Mouse (Mus musculus) lung, embryonic 15.5 days (tissue): ENCODE measurements around the gene Rab43. TPM values are rescaled to one million over a fixed set of nuclear protein-coding genes. Genes with fewer than 3 reads are reported as not detected.

Experiments used
- ATAC-seq: fragments of 200-750 bp; cut with Nextera tagmentation; 2 replicates; pipeline ENCODE4 v1.8.0; 2017; ENCODE audit warnings: moderate number of reproducible peaks, borderline replicate concordance; ENCODE audit not compliant: low FRiP score, low TSS enrichment; ENCODE audit errors: extremely low read depth
- H3K27ac ChIP-seq: fragments of 300-500 bp; sonication (generic); 2 replicates; pipeline ENCODE4 v1.5.1; 2015; ENCODE audit warnings: moderate library complexity, mild to moderate bottlenecking, inconsistent platforms
- H3K27me3 ChIP-seq: fragments of 300-500 bp; sonication (generic); 2 replicates; pipeline ENCODE4 v1.6.1; 2015; ENCODE audit warnings: inconsistent platforms
- H3K36me3 ChIP-seq: fragments of 300-500 bp; sonication (generic); 2 replicates; pipeline ENCODE4 v1.6.1; 2015; ENCODE audit warnings: inconsistent platforms
- H3K4me1 ChIP-seq: fragments of 300-500 bp; sonication (generic); 2 replicates; pipeline ENCODE4 v1.6.1; 2015; ENCODE audit warnings: inconsistent platforms
- H3K4me2 ChIP-seq: fragments of 300-500 bp; sonication (generic); 2 replicates; pipeline ENCODE4 v1.6.1; 2015; ENCODE audit warnings: inconsistent platforms, mild to moderate bottlenecking, moderate library complexity
- H3K4me3 ChIP-seq: fragments of 300-500 bp; sonication (generic); 2 replicates; pipeline ENCODE4 v1.5.1; 2015; ENCODE audit warnings: mild to moderate bottlenecking, inconsistent platforms
- H3K9ac ChIP-seq: fragments of 300-500 bp; sonication (generic); 2 replicates; pipeline ENCODE4 v1.6.1; 2015; ENCODE audit warnings: inconsistent platforms
- H3K9me3 ChIP-seq: fragments of 300-500 bp; sonication (generic); 2 replicates; pipeline ENCODE4 v1.6.1; 2016; ENCODE audit warnings: inconsistent platforms
- WGBS: fragments of 180-500 bp; shearing (Covaris S2); methylation state at CpG from one replicate; pipeline ENCODE4 v1.1.7; 2015; 5-methylcytosine and 5-hydroxymethylcytosine counted together
- polyA plus RNA-seq: library from polyadenylated mRNA; unstranded; fragments of >200 nt; fragmentation: Nextera tagmentation; extraction: Ambion mirVana; gene quantifications from 2 replicates; pipeline ENCODE4 v1.2.1, GENCODE M21; 2015

Gene Rab43
- polyA plus RNA-seq, 1 experiment from 2014 or later, result 12.6 TPM

DNA sequence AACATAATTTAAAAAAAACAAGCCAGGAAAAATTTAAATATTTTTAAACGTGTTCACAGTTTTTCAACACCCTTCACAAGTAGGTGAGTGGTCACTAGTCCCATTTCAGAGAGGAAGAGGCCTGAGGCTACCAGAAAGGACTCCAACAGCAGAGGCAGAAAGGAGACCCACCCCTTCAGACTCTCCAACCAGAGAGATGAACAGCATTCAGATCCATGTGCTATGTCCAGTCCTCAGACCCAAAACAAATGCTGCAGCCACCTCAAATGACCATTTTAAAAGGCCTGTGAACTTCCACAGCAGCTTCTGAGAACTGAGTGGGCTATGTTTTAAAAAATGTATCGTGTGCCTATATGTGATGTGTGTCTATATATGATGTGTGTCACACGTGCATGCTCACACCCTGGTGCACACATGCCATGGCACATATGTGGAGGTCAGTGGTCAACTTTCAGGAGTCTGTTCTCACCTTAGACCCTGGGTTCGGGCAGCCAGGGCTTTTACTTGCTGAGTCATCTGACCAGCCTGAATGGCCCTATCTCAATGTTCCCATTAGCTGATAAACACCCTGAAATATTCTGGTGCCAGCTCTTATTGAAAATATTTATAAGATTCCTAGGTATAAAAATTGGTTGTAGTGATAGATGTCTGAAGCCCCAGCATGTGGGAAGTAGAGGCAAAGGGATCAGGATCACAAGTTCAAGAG lies 4.1 kb downstream of the Rab43 start:
- Histone ChIP-seq H3K27me3 (no peaks in the 10 kb centered on the region), H3K27ac (no peak overlapping the region), H3K9me3 (no peaks in the 10 kb centered on the region), H3K36me3 (no peaks in the 10 kb centered on the region), H3K4me2 (no peak overlapping the region), H3K4me3 (no peak overlapping the region), H3K9ac (no peak overlapping the region), H3K4me1 (peaks cover 20% of the 10 kb centered on the region)
- no peak for ATAC-seq
- 76% methylated on average over 4 of the region's 4 CpGs for WGBS

DNA sequence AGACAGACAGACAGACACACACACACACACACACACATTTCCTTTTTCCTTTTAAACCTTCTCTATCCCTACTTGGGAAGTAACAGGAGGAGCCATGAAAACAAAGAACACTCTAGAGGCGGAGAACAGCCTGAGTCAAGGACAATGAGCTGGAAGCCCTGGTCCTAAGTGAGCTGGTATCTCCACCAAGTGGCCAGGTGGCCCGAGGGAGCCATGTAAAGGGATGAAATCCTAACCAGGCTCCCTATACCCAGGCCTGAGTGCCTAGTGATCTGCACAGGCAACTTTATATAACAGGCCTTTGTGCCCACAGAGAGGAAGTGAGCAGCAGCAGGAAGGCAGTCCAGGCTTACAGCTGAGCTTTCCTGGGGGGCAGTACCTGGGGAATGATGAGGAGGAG lies 5.1 kb downstream of the Rab43 start:
- Histone ChIP-seq H3K4me3 (no peak overlapping the region), H3K36me3 (no peaks in the 10 kb centered on the region), H3K4me2 (no peak overlapping the region), H3K9me3 (no peaks in the 10 kb centered on the region), H3K27ac (no peak overlapping the region), H3K27me3 (no peaks in the 10 kb centered on the region), H3K9ac (no peak overlapping the region), H3K4me1 (peaks cover 12% of the 10 kb centered on the region; the same call in 1 of the 2 replicates)
- ATAC-seq, result no peak
- 53% methylated on average over 2 of the region's 2 CpGs for WGBS

DNA sequence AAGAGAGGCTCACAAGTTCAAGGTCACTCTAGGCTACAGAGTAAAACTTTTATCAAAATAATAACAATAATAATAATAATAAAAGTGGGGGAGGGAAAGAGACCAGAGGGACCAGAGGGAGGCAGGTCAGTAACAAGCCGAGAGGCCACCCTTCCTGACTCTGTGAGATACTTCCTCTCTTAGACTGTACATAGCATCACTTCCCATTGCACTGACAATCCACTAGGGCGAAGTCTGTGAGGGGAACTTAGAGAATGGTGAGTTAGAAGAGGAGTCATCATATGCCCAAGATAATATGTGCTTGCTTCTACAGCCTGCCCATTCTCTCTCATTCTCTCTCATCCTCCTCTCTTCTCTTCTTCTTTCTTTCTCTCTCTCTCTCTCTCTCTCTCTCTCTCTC lies 5.9 kb downstream of the Rab43 start:
- Histone ChIP-seq H3K36me3 (no peaks in the 10 kb centered on the region), H3K27me3 (no peaks in the 10 kb centered on the region), H3K4me1 (peaks cover 12% of the 10 kb centered on the region; the same call in 1 of the 2 replicates), H3K4me3 (no peak overlapping the region), H3K4me2 (no peak overlapping the region), H3K9ac (no peak overlapping the region), H3K9me3 (no peaks in the 10 kb centered on the region), H3K27ac (no peak overlapping the region)
- no peak for ATAC-seq
- 62% methylated on average over 2 of the region's 2 CpGs for WGBS

DNA sequence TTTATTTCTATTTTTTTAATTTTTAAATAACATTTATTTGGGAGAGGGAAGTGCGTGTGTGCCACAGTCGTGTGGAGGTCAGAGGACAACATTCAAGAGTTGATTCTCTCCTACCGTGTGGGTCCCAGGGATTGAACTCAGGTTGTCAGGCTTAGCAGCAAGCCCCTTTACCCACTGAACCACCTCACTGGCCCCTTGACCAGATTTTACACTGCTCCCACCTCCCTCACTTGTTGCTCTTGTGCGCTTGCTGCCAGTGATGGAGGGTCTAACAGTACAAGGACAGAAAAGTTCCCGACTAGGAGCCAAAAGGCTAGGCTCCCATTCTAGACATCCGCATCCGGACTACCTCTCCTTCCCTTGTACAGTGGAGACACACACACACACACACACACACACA lies 6.5 kb downstream of the Rab43 start:
- Histone ChIP-seq H3K4me3 (no peak overlapping the region), H3K27ac (no peak overlapping the region), H3K27me3 (no peaks in the 10 kb centered on the region), H3K4me1 (peaks cover 12% of the 10 kb centered on the region; the same call in 1 of the 2 replicates), H3K9me3 (no peaks in the 10 kb centered on the region), H3K36me3 (no peaks in the 10 kb centered on the region), H3K9ac (no peak overlapping the region), H3K4me2 (no peak overlapping the region)
- WGBS, result 86% methylated on average over 7 of the region's 7 CpGs
- no peak for ATAC-seq

DNA sequence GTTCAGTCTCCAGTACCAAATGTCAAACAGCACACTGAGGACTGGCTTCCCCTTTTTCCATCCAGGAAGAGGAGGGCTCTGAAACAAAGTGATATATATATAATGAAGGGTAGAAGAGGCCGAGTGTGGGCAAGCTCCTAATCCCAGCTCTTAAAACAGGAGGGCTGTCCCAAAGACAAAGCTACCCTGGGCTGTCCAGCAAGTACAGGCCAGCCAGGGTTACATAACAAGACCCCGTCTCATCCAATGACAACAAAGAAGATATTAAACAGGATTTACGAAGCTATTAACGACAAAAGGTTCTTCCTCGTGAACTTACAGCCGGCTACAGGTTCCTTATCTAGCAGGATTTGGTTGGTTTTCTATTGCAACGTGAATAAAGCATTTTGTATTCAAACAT lies 7.1 kb downstream of the Rab43 start:
- 69% methylated on average over 7 of the region's 7 CpGs for WGBS
- ATAC-seq, result no peak
- no peaks in the 10 kb centered on the region for H3K9me3 ChIP-seq
- H3K27me3 ChIP-seq, result no peaks in the 10 kb centered on the region
- 0 out of 2 replicates have a peak, but pooled peaks cover 8% of the 10 kb centered on the region for H3K4me1 ChIP-seq
- H3K36me3 ChIP-seq, result no peaks in the 10 kb centered on the region
- no peak overlapping the region for H3K27ac ChIP-seq
- no peak overlapping the region for H3K9ac ChIP-seq
- H3K4me2 ChIP-seq, result no peak overlapping the region
- no peak overlapping the region for H3K4me3 ChIP-seq

DNA sequence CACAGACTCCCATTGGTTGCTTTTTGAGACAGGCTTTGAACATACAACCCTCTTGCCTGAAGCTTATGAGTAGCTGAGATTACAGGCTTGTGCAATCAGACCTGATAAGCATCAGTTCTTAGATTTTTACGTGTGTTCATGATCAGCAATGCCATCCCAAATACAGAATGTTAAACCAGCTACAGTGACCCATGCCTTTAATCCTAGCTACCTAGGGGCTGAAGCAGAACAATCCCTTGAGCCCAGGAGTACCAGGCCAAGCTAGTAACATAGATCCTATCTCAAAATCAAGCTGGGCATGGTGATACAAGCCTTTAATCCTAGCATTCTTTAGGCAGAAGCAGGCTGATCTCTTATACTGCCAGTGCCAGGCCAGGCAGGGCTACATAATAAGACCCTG lies 7.9 kb downstream of the Rab43 start:
- Histone ChIP-seq H3K27ac (no peak overlapping the region), H3K4me1 (0 out of 2 replicates have a peak, but pooled peaks cover 4% of the 10 kb centered on the region), H3K4me3 (no peak overlapping the region), H3K36me3 (no peaks in the 10 kb centered on the region), H3K9ac (no peak overlapping the region), H3K4me2 (no peak overlapping the region), H3K27me3 (no peaks in the 10 kb centered on the region), H3K9me3 (no peaks in the 10 kb centered on the region)
- 61% methylated on average over 1 of the region's 1 CpGs for WGBS
- ATAC-seq, result no peak

DNA sequence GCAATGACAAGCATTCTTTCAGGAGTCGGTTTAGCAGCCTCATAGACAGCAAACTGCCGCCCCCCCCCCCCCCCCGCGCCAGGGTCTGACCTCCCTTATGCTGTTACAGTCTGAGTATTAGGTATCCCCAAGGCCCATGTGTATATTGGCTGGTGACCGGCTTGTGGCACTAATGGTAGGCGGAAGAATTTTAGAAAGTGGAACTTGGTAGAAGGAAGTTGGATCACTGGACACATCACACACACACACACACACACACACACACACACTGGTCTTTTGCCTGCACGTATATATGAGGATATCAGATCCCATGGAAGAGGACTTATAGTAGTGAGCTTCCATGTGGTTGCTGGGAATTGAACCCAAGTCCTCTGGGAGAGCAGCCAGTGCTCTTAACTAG lies 9.5 kb downstream of the Rab43 start:
- Histone ChIP-seq H3K27me3 (no peaks in the 10 kb centered on the region), H3K9ac (no peak overlapping the region), H3K36me3 (no peaks in the 10 kb centered on the region), H3K27ac (no peak overlapping the region), H3K9me3 (no peaks in the 10 kb centered on the region), H3K4me3 (no peak overlapping the region), H3K4me2 (no peak overlapping the region), H3K4me1 (0 out of 2 replicates have a peak, but pooled peaks cover 4% of the 10 kb centered on the region)
- 84% methylated on average over 7 of the region's 7 CpGs for WGBS
- ATAC-seq, result no peak

DNA sequence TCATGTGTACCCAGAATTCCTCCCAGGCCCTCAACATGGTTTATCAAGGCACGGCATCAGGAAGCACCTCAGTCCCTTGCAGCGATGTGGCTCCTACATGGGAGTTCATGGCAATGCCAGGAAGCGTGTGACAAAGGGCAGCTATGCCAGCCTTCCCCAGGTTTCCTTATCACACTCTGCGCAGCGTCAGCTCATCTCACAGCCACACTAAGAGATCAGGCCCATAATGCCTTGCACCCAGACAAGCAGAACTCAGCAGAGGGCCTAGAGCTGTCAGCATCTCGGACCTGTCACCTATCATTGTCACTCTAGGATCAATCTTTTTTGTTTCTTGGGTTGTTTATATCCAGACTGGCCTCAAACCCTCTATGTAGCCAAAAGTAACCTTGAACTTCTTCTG lies 12.4 kb downstream of the Rab43 start:
- Histone ChIP-seq H3K27me3 (no peaks in the 10 kb centered on the region), H3K36me3 (no peaks in the 10 kb centered on the region), H3K9me3 (no peaks in the 10 kb centered on the region), H3K9ac (no peak overlapping the region), H3K4me3 (no peak overlapping the region), H3K4me2 (no peak overlapping the region), H3K27ac (no peak overlapping the region), H3K4me1 (no peaks in the 10 kb centered on the region)
- ATAC-seq, result no peak
- WGBS, result 73% methylated on average over 6 of the region's 6 CpGs

DNA sequence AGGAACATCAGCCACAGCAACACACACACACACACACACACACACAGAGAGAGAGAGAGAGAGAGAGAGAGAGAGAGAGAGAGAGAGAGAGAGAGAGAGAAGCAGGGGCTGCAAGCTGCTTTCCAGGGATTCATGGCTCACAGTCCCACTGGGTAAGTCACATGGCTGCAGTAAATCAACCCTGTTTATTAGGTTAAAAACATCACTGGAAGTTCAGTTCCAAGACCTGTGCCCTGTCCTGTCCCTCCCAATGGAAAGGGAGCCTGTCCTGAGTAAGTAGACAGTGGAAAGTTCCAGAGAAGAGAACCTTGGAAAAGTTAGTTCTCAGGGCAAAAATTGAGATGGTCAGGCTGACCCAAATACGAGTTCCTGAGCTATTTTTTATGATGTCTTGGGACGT lies 14.6 kb downstream of the Rab43 start:
- H3K36me3 ChIP-seq, result 0 out of 2 replicates have a peak, but pooled peaks cover 3% of the 10 kb centered on the region
- no peak overlapping the region for H3K9ac ChIP-seq
- WGBS, result 36% methylated on average over 2 of the region's 2 CpGs
- H3K4me3 ChIP-seq, result no peak overlapping the region
- no peak overlapping the region for H3K27ac ChIP-seq
- ATAC-seq, result no peak
- H3K4me2 ChIP-seq, result no peak overlapping the region
- no peaks in the 10 kb centered on the region for H3K4me1 ChIP-seq
- H3K9me3 ChIP-seq, result no peaks in the 10 kb centered on the region
- no peaks in the 10 kb centered on the region for H3K27me3 ChIP-seq

DNA sequence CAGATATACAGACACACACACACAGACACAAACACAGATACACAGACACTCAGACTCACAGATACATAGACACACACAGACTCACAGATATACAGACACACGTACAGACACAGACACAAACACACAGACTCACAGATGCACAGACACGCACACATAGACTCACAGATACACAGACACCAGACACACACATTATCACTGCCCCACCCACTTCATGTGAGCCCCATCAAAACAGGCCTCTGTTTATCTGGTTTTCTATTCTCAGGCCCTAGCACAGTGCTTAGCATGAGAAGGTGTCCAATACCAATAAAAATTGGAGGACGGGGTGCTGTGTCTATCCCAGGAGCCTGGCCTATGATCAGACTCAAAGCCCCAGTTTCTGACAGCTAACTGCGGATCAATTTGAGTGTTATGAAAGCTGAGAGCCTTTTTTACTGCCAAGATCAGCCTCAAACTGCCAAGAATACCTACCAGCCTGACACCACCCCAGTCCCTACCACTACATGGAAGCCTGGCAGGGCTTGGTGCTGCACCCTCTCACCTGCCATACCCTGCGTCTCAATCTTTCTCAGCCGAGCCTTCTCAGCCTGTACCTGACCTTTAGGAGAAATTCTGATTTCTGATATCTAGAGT lies 15.6 kb downstream of the Rab43 start:
- H3K4me1 ChIP-seq, result no peaks in the 10 kb centered on the region
- ATAC-seq, result no peak

DNA sequence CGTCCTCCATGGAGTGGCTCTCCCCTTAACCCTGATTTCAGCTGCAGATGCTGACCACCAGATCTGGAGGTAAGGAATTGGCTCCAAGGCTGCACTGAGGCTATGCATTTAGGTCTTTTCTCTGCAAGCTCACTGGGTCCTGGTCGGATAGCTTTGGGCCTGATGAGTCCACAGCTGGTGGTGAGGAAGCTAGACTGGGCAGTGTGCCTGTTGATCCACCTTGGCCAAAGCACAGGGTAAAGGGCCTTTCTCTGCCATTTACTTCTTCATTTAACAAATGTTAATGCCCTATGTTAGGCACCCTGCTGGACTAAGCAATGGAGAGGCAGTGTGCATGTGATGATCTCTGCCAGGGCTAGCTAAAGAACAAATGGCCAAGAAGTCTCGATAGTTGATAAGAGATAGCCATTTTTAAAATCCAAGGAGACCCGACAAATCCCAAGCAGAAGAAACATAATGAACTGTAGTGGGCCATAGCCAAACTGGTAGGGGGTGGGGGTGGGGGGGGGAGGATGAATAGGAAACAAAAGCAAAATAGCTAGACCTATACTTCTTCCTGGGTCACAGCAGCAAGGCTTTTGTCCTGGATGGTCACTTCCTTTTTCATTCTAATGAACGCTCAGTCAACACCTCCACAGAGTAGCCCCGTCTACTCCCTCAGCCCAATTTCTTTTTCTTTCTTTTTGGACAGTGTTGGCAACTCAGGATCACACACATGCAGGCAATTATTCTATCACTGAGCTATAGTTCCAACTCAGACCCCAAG lies 16.4 kb downstream of the Rab43 start:
- Histone ChIP-seq H3K4me2 (no peak overlapping the region), H3K4me3 (no peak overlapping the region), H3K27me3 (no peaks in the 10 kb centered on the region), H3K9ac (no peak overlapping the region), H3K27ac (no peak overlapping the region), H3K9me3 (no peaks in the 10 kb centered on the region), H3K4me1 (no peaks in the 10 kb centered on the region), H3K36me3 (0 out of 2 replicates have a peak, but pooled peaks cover 9% of the 10 kb centered on the region)
- WGBS, result 70% methylated on average over 6 of the region's 6 CpGs
- ATAC-seq, result no peak

More for the DNA sequence above, 15.6 kb downstream of the Rab43 start:
- no peaks in the 10 kb centered on the region for H3K9me3 ChIP-seq
- no peak overlapping the region for H3K4me3 ChIP-seq
- 0 out of 2 replicates have a peak, but pooled peaks cover 9% of the 10 kb centered on the region for H3K36me3 ChIP-seq
- H3K27ac ChIP-seq, result no peak overlapping the region
- no peaks in the 10 kb centered on the region for H3K27me3 ChIP-seq
- H3K4me2 ChIP-seq, result no peak overlapping the region
- no peak overlapping the region for H3K9ac ChIP-seq
- WGBS, result 79% methylated on average over 6 of the region's 6 CpGs
